Comparison of ENCODE assay signal across 8 mouse cellular contexts in genomic region chr4:115062540-115062874, GRCm38 (mm10). TPM values are rescaled to one million over a fixed set of nuclear protein-coding genes. Genes with fewer than 3 reads are reported as not detected.
DNase-seq lines count a peak whose midpoint lies in the region; ATAC-seq and TF ChIP-seq lines count a peak whose summit lies in the region.

No protein-coding gene starts in this region.

- peaks cover 77% of the 10 kb centered on the region for H3K27me3 ChIP-seq in kidney, postnatal 0 days (ENCODE audit: insufficient read depth, low read length)
- peaks cover 100% of the 10 kb centered on the region for H3K27me3 ChIP-seq in limb, embryonic 13.5 days
- peaks cover 100% of the 10 kb centered on the region for H3K27me3 ChIP-seq in neural tube, embryonic 13.5 days

- no peak for TF ChIP-seq CTCF in kidney, postnatal 0 days (IDR thresholded peaks at IDR 0.05; ENCODE audit: low read depth)

- H3K4me3 ChIP-seq in kidney, postnatal 0 days (replicated peaks; ENCODE audit: low read depth, low read length): peak overlapping the region; percentile 53
- H3K4me3 ChIP-seq in limb, embryonic 13.5 days: peak overlapping the region; percentile 55
- H3K4me3 ChIP-seq in neural tube, embryonic 13.5 days: peak overlapping the region; percentile 46

- no peak for DNase-seq in kidney, postnatal 0 days (ENCODE audit: low spot score)
- no peak for DNase-seq in kidney, adult 11 months
- DNase-seq in cerebellum, postnatal 25 days: no peak
- DNase-seq in spleen, postnatal 36 days (ENCODE audit: low spot score in 2 of 2): no peak

- H3K36me3 ChIP-seq in kidney, postnatal 0 days (ENCODE audit: insufficient read depth, low read length): no peaks in the 10 kb centered on the region
- no peaks in the 10 kb centered on the region for H3K36me3 ChIP-seq in limb, embryonic 13.5 days
- H3K36me3 ChIP-seq in neural tube, embryonic 13.5 days: no peaks in the 10 kb centered on the region

- H3K4me2 ChIP-seq in kidney, postnatal 0 days (ENCODE audit: low read length): peak overlapping the region; percentile 97
- peak overlapping the region; percentile 95 for H3K4me2 ChIP-seq in limb, embryonic 13.5 days (replicated peaks)
- peak overlapping the region; percentile 92 for H3K4me2 ChIP-seq in neural tube, embryonic 13.5 days

- H3K9ac ChIP-seq in kidney, postnatal 0 days (ENCODE audit: low read depth, low read length): peak overlapping the region; percentile 43; the same call in 1 of the 2 replicates
- H3K9ac ChIP-seq in limb, embryonic 13.5 days: no peak overlapping the region
- H3K9ac ChIP-seq in neural tube, embryonic 13.5 days: peak overlapping the region; percentile 65; the same call in 1 of the 2 replicates

- H3K27ac ChIP-seq in kidney, postnatal 0 days: no peak overlapping the region
- no peak overlapping the region for H3K27ac ChIP-seq in limb, embryonic 13.5 days
- no peak overlapping the region for H3K27ac ChIP-seq in neural tube, embryonic 13.5 days (replicated peaks)

- 1% methylated on average over 9 of the region's 9 CpGs for WGBS in kidney, postnatal 0 days
- WGBS in limb, embryonic 13.5 days: 0% methylated on average over 9 of the region's 9 CpGs
- WGBS in neural tube, embryonic 13.5 days: under 1% methylated on average over 9 of the region's 9 CpGs

- H3K9me3 ChIP-seq in kidney, postnatal 0 days (replicated peaks; ENCODE audit: low read length): no peaks in the 10 kb centered on the region
- H3K9me3 ChIP-seq in limb, embryonic 13.5 days: no peaks in the 10 kb centered on the region
- H3K9me3 ChIP-seq in neural tube, embryonic 13.5 days: no peaks in the 10 kb centered on the region

- no peak for ATAC-seq in kidney, postnatal 0 days (replicated peaks; ENCODE audit: low FRiP score, low read depth)
- peak; percentile 16 for ATAC-seq in erythroblast, adult 5-6 weeks (replicated peaks; ENCODE audit: low FRiP score, poor library complexity, severe bottlenecking)
- ATAC-seq in limb, embryonic 13.5 days (ENCODE audit: low FRiP score, low read depth): no peak
- no peak for ATAC-seq in neural tube, embryonic 13.5 days (ENCODE audit: low read depth)
- ATAC-seq in CD4-positive, CD25-positive, alpha-beta regulatory T cell, adult 4 months: no peak

- peaks cover 14% of the 10 kb centered on the region; the same call in 1 of the 2 replicates for H3K4me1 ChIP-seq in kidney, postnatal 0 days (replicated peaks; ENCODE audit: insufficient read depth, low read length)
- peaks cover 12% of the 10 kb centered on the region for H3K4me1 ChIP-seq in limb, embryonic 13.5 days
- peaks cover 18% of the 10 kb centered on the region for H3K4me1 ChIP-seq in neural tube, embryonic 13.5 days (replicated peaks)

RNA-seq across cellular contexts. Expression of gene Tal1, which starts 6.3 kb away (rescaled TPM):
- polyA plus RNA-seq in kidney, postnatal 0 days (2015; fragmentation: Nextera tagmentation; extraction: Ambion mirVana): 1.0 and 1.1 TPM in 2 replicates
- 75.1 and 94.0 TPM in 2 replicates for total RNA-seq in erythroblast, adult 5-6 weeks (2015; ENCODE audit: low replicate concordance)
- 92.9 and 102 TPM in 2 replicates for total RNA-seq in erythroblast, adult 5-6 weeks (2017; ENCODE audit: low replicate concordance)
- 1.3 and 1.6 TPM in 2 replicates for polyA plus RNA-seq in limb, embryonic 13.5 days (2015; fragmentation: Nextera tagmentation; extraction: Ambion mirVana)
- polyA plus RNA-seq in neural tube, embryonic 13.5 days (2015; fragmentation: Nextera tagmentation; extraction: Ambion mirVana): 1.9 and 2.0 TPM in 2 replicates
- not detected for polyA plus RNA-seq in CD4-positive, CD25-positive, alpha-beta regulatory T cell, adult 4 months (2017; shearing (Covaris generic))

RNA-seq across cellular contexts. Expression of gene Pdzk1ip1, which starts 26.0 kb away (rescaled TPM):
- 681 and 685 TPM in 2 replicates for polyA plus RNA-seq in kidney, postnatal 0 days (2015; fragmentation: Nextera tagmentation; extraction: Ambion mirVana)
- total RNA-seq in erythroblast, adult 5-6 weeks (2015; ENCODE audit: low replicate concordance): 377 and 402 TPM in 2 replicates
- 332 and 366 TPM in 2 replicates for total RNA-seq in erythroblast, adult 5-6 weeks (2017; ENCODE audit: low replicate concordance)
- 6.9 and 8.6 TPM in 2 replicates for polyA plus RNA-seq in limb, embryonic 13.5 days (2015; fragmentation: Nextera tagmentation; extraction: Ambion mirVana)
- polyA plus RNA-seq in neural tube, embryonic 13.5 days (2015; fragmentation: Nextera tagmentation; extraction: Ambion mirVana): 5.7 and 5.8 TPM in 2 replicates
- polyA plus RNA-seq in CD4-positive, CD25-positive, alpha-beta regulatory T cell, adult 4 months (2017; shearing (Covaris generic)): 10 to 100 TPM; 25.7 to 31.9 TPM

Comparison
In these comparisons a context has a peak if more than half of its experiments do, and no peak if none do; other contexts are left out.
1. RNA of gene Pdzk1ip1, which starts 26.0 kb away (polyA plus RNA-seq): 681 to 685 TPM in kidney, postnatal 0 days; 25.7 to 31.9 TPM in CD4-positive, CD25-positive, alpha-beta regulatory T cell, adult 4 months, 6.9 to 8.6 TPM in limb, embryonic 13.5 days and 5.7 to 5.8 TPM in neural tube, embryonic 13.5 days; every median in the first group is over 10 times any median in the second.
2. Peak in every context shown above with its lines, with median percentiles within 50 percentile points of each other: H3K4me2 ChIP-seq and H3K4me3 ChIP-seq.